Mouse (Mus musculus) heart, adult 11 months (tissue): ENCODE results near the gene Bcl9.

Experiments used
- DNase-seq: peaks from one replicate; pipeline ENCODE4 v3.0.0; 2022

Gene Bcl9

DNA sequence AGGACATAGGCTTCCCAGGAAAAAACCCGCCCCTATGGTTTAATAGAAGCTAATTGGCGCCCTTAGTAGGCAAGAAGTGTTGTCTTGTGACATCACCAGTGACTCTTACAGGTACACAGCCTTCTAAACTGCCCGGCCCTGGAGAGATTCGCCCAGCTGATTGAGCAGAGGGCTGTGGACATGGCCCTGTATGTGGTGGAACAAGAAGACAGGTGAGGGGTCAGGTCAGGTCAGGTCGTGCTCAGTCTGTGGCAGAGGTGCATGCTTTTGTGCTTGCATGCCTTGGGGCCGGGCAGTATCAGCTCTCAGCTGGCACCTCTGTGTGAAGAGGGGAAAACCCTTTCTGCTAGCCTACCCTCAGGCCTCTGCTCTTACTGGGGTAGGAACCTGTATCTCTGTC is 126.2 kb downstream of the Bcl9 start:
- peak; percentile 83 for DNase-seq

DNA sequence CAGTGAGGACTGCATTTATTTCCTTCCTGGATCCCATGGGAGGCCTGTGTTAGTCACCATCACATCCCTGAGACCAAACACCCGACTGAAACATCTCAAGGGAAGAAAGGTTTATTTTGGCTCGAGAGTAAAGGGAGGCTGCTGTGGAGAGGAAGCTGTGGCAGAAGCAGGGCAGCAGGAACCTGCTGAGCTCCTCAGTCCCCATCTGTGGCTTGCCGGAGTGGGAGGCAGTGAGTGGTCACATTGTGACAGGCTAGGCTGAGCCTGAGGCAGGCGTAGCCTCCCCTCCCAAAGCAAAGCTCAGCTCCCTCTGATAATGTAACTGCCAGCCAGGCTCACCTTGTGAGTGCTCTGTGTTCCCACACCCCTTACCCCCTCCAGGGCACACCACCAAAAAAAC is 130.6 kb downstream of the Bcl9 start:
- DNase-seq, result peak; percentile 76

DNA sequence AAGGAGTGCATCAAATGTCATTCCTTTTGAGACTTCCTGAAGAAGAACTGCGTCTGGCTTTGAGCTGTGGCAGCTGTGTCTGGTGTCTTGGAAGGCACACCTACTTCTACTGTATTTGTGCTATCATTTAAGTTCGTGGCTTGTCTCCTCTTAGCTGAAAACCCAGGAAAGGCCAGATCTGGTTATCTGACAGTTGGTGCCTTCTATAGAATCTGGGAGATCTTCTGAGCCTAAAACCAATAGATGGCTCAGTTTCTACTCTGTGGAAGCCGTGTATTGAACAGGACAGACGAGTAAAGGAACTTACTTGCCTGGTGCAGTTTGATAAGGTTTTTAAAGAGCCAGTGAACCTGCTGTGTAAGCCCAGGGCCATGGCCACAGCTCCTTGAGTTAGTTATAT is 133.2 kb downstream of the Bcl9 start:
- peak; percentile 70 for DNase-seq

DNA sequence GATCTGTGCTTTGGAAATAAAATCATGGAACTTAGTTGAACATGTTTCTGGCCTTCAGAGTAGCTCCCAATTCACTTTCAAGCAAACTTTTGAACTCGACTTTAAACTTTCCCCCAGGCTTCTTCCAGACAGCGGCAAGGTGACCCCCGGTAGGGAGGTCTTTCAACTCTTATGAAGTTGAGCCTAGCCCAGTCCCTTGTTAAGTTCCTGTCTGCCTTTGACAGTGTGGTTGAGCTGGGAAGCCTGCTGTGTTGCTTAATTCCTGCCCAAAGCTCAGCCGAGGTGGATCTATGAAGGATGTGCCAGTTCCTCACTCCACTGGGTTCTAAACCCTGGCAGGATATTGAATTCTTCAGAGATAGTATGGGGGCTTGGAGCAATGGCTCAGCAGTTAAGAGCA is 135.9 kb downstream of the Bcl9 start:
- DNase-seq, result peak; percentile 80

DNA sequence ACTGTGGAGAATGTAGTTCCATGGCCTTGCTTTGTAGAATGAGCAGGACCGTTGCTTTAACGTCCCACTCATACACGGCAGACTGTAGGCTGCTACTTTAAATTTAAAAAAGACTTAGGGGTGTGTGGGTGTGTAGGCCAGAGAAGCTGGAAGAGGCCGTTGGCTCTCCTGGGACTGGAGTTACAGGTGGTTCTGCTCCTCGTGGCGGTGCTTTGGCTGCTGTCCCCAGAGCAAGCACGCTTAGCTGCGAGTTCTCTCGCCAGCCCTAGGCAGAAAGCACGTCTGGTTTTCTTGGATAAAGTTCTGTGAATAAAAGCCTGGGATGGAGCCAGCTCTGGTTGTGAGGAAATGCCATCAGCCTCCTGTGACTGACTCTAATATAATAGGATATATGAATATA is 136.8 kb downstream of the Bcl9 start:
- DNase-seq, result peak; percentile 96

DNA sequence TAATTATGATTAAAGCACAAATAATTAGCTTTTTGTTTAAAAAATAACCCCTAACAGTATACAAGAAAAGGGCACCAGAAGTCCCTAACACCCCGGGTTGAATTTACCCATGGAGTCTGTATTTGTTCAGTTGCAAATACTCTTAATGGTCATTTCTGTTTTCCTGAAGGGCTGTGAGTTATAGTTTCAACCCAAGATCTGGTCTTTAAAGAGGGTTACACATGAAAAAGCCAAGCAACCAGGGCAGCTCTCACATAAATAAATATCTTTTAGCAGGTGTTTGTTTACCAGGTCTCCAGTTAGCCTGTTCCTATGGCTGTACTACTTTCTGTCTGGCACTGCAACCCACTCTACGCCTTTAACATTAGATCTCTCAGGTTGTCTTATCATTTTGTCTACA is 137.7 kb downstream of the Bcl9 start:
- DNase-seq, result peak; percentile 10

DNA sequence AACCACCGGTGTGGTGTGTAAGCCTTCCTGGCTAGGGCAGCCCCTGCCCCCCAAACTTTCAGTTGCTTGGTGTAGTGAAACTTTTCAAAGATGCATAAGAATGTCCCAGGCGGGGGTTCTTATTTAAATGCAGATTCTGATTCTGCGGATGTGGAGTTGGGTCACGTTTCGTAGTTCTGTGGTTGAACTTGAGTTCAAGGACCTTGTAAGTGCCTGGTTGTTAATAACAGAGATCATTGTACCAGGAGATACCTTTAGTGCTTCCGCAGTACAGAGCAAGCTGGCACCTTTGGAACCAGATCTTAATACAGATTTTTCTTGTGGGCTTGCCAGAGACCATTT is 138.2 kb downstream of the Bcl9 start:
- DNase-seq, result no peak

DNA sequence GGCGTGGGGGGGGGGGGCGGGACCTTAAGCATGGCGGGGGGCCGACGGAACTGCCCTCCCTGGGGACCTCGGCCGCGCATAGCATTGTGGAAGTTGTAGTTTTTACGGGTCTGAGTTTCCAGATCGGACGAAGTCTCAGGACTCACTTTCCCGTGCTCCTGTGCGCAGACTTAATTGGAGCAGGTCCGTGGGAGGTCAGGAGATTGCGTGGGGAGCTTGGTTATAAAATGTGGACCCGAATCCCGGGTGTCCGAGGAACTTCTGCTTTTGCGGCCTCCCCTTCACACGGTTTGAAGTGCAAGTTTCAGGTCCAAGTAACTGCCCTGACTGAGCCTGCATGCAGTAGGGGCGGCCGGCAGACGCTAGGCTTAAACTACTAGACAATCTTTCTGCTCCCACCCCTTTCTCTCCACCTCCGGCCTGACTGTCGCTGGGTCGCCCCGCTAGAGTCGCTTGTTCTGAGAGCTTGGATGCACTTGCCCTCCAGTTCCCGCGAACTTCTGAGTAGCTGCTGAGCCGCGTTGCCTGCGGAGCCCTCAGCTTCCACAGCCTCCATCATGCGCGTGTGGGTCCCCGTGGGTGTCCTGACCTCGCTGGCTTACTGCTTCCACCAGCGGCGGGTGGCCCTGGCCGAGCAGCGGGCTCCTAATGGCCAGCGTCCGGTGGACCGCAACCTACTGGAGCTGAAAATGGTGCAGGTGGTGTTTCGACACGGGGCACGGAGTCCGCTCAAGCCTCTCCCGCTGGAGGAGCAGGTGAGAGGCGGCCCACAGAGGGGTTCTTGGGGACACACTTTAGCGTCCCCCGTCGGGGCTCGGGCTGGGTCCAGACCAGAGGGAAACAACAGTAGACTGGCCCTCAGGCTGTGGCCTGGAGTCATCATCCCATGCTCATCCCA is 138.9 kb downstream of the Bcl9 start, which contains the start of gene Acp6:
Gene Acp6, plus strand, starts transcription at position 167 of the 898 bp plus-strand sequence.
- peak; percentile 99 for DNase-seq

DNA sequence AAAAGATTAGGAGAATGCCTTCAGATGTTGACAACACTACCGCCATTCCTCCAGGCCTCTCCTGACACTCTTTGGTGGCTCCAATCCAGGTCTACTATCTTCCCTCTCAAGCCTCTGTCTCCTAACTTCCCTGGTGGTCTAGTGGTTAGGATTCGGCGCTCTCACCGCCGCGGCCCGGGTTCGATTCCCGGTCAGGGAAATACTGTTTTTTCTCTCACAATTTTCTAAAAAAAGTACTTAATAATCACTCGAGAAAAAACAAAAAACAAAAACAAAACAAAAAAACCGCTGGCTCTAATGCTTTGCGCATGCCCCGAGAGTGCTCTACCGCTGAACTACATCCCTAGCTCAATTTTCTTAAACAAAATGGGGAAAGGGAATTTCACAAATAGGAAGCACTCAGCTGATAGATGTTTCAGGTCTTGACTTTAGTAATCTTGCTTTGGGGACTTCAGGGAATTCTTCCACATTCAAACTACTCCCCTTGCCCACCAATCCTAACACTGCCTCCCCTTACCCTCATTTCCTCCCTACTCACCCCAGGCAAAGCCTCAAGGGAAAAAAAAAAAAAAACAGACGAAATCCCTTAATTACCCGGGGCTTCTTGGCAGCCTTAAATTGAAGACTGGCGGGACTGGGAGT is 139.6 kb downstream of the Bcl9 start:
- peak; percentile 97 for DNase-seq

DNA sequence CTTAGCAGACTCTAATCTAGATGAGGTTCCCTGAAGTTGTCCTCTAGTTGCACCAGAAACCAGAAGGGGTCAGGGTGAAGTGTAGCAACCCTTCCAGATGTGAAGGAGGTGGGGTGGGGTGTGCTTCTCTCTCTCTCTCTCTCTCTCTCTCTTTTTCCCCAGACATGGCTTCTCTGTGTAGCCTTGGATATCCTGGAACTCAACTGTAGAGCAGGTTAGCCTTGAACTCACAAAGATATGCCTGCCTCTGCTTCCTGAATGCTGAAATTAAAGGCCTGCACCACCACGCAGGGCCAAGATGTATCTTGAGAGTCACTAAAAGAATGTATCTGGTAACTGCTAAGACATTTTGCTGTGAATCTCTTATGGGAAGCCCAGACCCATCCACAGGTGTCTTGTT is 140.4 kb downstream of the Bcl9 start:
- DNase-seq, result peak; percentile 81

DNA sequence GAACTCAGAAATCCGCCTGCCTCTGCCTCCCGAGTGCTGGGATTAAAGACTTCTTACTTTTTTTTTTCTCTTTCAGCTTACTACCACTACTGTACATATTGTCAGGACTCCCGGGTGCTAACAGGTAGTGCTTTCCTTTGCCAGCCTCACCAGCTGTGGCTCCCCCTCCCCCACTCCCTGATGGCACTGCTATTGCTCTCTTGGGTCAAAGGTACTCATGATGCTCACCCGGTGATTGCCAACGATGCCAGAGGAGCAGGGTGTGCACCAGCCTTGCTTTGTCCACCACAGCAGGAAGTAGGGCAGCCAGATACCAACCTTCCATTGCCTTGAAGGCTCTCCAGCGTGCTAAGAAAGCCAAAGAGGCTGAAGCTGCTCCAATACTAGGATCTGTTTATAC is 141.3 kb downstream of the Bcl9 start:
- peak; percentile 89 for DNase-seq
